Mouse (Mus musculus): ENCODE results near the gene Ptprd. TPM values are rescaled to one million over a fixed set of nuclear protein-coding genes. Genes with fewer than 3 reads are reported as not detected.

Gene Ptprd
- polyA plus RNA-seq, 1 experiment from 2014 or later = 14.9 TPM

- peak; percentile 70 for TF ChIP-seq CTCF (IDR thresholded peaks at IDR 0.05)
- no peak for TF ChIP-seq EP300 (IDR thresholded peaks at IDR 0.05)
- Histone ChIP-seq H3K4me3 (ENCODE audit: low read depth, low read length) (no peak overlapping the region), H3K4me1 (ENCODE audit: insufficient read depth, low read depth, low read length) (no peaks in the 10 kb centered on the region), H3K27ac (ENCODE audit: low read length) (no peak overlapping the region), H3K4me2 (replicated peaks; ENCODE audit: low read depth, low read length) (no peak overlapping the region), H3K27me3 (replicated peaks; ENCODE audit: insufficient read depth, low read length) (no peaks in the 10 kb centered on the region), H3K9me3 (ENCODE audit: low read length) (no peaks in the 10 kb centered on the region), H3K36me3 (ENCODE audit: insufficient read depth, low read length) (no peaks in the 10 kb centered on the region), H3K9ac (replicated peaks; ENCODE audit: low read depth) (no peak overlapping the region)
- DNase-seq (ENCODE audit: low spot score) (peak; percentile 40), ATAC-seq (no peak)
- WGBS = 25% methylated on average over 5 of the region's 5 CpGs
Measured at GRCm38 (mm10) chr4:77519166-77519565, 692.6 kb downstream of the Ptprd start.

- ATAC-seq = no peak
- no peak overlapping the region for H3K27ac ChIP-seq (ENCODE audit: low read length)
- H3K4me1 ChIP-seq (ENCODE audit: insufficient read depth, low read depth, low read length) = no peaks in the 10 kb centered on the region
- H3K9me3 ChIP-seq (ENCODE audit: low read length) = no peaks in the 10 kb centered on the region
- no peak for DNase-seq (ENCODE audit: low spot score)
- H3K9ac ChIP-seq (replicated peaks; ENCODE audit: low read depth) = no peak overlapping the region
- no peaks in the 10 kb centered on the region for H3K36me3 ChIP-seq (ENCODE audit: insufficient read depth, low read length)
- 35% methylated on average over 5 of the region's 5 CpGs for WGBS
- H3K27me3 ChIP-seq (replicated peaks; ENCODE audit: insufficient read depth, low read length) = no peaks in the 10 kb centered on the region
- TF ChIP-seq EP300 (IDR thresholded peaks at IDR 0.05) (no peak), CTCF (IDR thresholded peaks at IDR 0.05) (no peak)
- H3K4me2 ChIP-seq (replicated peaks; ENCODE audit: low read depth, low read length) = no peak overlapping the region
- H3K4me3 ChIP-seq (ENCODE audit: low read depth, low read length) = no peak overlapping the region
Measured at GRCm38 (mm10) chr4:77513914-77514628, 697.7 kb downstream of the Ptprd start.

GRCm38 (mm10) chr4:77513041-77513440 lies 698.7 kb downstream of the Ptprd start:
- 50% methylated on average over 3 of the region's 3 CpGs for WGBS
- Histone ChIP-seq H3K4me2 (replicated peaks; ENCODE audit: low read depth, low read length) (no peak overlapping the region), H3K36me3 (ENCODE audit: insufficient read depth, low read length) (no peaks in the 10 kb centered on the region), H3K9ac (replicated peaks; ENCODE audit: low read depth) (no peak overlapping the region), H3K9me3 (ENCODE audit: low read length) (no peaks in the 10 kb centered on the region), H3K4me1 (ENCODE audit: insufficient read depth, low read depth, low read length) (no peaks in the 10 kb centered on the region), H3K27ac (ENCODE audit: low read length) (no peak overlapping the region), H3K27me3 (replicated peaks; ENCODE audit: insufficient read depth, low read length) (no peaks in the 10 kb centered on the region), H3K4me3 (ENCODE audit: low read depth, low read length) (no peak overlapping the region)
- no peak for TF ChIP-seq CTCF (IDR thresholded peaks at IDR 0.05)
- no peak for TF ChIP-seq EP300 (IDR thresholded peaks at IDR 0.05)
- no peak for DNase-seq (ENCODE audit: low spot score)
- no peak for ATAC-seq

GRCm38 (mm10) chr4:77454049-77454448 lies 757.7 kb downstream of the Ptprd start:
- Histone ChIP-seq H3K27me3 (replicated peaks; ENCODE audit: insufficient read depth, low read length) (no peaks in the 10 kb centered on the region), H3K9me3 (ENCODE audit: low read length) (no peaks in the 10 kb centered on the region), H3K4me3 (ENCODE audit: low read depth, low read length) (no peak overlapping the region), H3K9ac (replicated peaks; ENCODE audit: low read depth) (no peak overlapping the region), H3K4me1 (ENCODE audit: insufficient read depth, low read depth, low read length) (no peaks in the 10 kb centered on the region), H3K27ac (ENCODE audit: low read length) (no peak overlapping the region), H3K4me2 (replicated peaks; ENCODE audit: low read depth, low read length) (no peak overlapping the region), H3K36me3 (ENCODE audit: insufficient read depth, low read length) (no peaks in the 10 kb centered on the region)
- DNase-seq (ENCODE audit: low spot score) = no peak
- TF ChIP-seq CTCF (IDR thresholded peaks at IDR 0.05) (no peak), EP300 (IDR thresholded peaks at IDR 0.05) (no peak)
- ATAC-seq = no peak
- WGBS = 62% methylated on average over 7 of the region's 7 CpGs

GRCm38 (mm10) chr4:77399146-77399545 lies 812.6 kb downstream of the Ptprd start:
- Histone ChIP-seq H3K9me3 (ENCODE audit: low read length) (no peaks in the 10 kb centered on the region), H3K27me3 (replicated peaks; ENCODE audit: insufficient read depth, low read length) (no peaks in the 10 kb centered on the region), H3K4me3 (ENCODE audit: low read depth, low read length) (no peak overlapping the region), H3K4me1 (ENCODE audit: insufficient read depth, low read depth, low read length) (no peaks in the 10 kb centered on the region), H3K36me3 (ENCODE audit: insufficient read depth, low read length) (no peaks in the 10 kb centered on the region), H3K4me2 (replicated peaks; ENCODE audit: low read depth, low read length) (no peak overlapping the region), H3K27ac (ENCODE audit: low read length) (no peak overlapping the region), H3K9ac (replicated peaks; ENCODE audit: low read depth) (no peak overlapping the region)
- TF ChIP-seq EP300 (IDR thresholded peaks at IDR 0.05) (no peak), CTCF (IDR thresholded peaks at IDR 0.05) (no peak)
- ATAC-seq (no peak), DNase-seq (ENCODE audit: low spot score) (no peak)
- WGBS = 73% methylated on average over 4 of the region's 4 CpGs

GRCm38 (mm10) chr4:77361728-77362127 lies 850.0 kb downstream of the Ptprd start:
- Histone ChIP-seq H3K4me2 (replicated peaks; ENCODE audit: low read depth, low read length) (no peak overlapping the region), H3K4me3 (ENCODE audit: low read depth, low read length) (no peak overlapping the region), H3K36me3 (ENCODE audit: insufficient read depth, low read length) (no peaks in the 10 kb centered on the region), H3K27me3 (replicated peaks; ENCODE audit: insufficient read depth, low read length) (no peaks in the 10 kb centered on the region), H3K9me3 (ENCODE audit: low read length) (no peaks in the 10 kb centered on the region), H3K9ac (replicated peaks; ENCODE audit: low read depth) (no peak overlapping the region), H3K27ac (ENCODE audit: low read length) (no peak overlapping the region), H3K4me1 (ENCODE audit: insufficient read depth, low read depth, low read length) (no peaks in the 10 kb centered on the region)
- TF ChIP-seq CTCF (IDR thresholded peaks at IDR 0.05) = no peak
- no peak for TF ChIP-seq EP300 (IDR thresholded peaks at IDR 0.05)
- ATAC-seq = no peak
- DNase-seq (ENCODE audit: low spot score) = peak; percentile 8

All from lung, postnatal 0 days (tissue).